Mouse (Mus musculus): ENCODE measurements around the gene Hnrnpdl.

The Hnrnpdl gene

GRCm38 (mm10) chr5:100005896-100006295, 33.6 kb downstream of the Hnrnpdl start:
- DNase-seq (ENCODE audit: extremely low spot score) = no peak

- no peak for DNase-seq (ENCODE audit: extremely low spot score)
Observed at GRCm38 (mm10) chr5:100005431-100005830, 34.0 kb downstream of the Hnrnpdl start.

- no peak for DNase-seq (ENCODE audit: extremely low spot score)
Observed at GRCm38 (mm10) chr5:100003895-100004294, 35.6 kb downstream of the Hnrnpdl start.

GRCm38 (mm10) chr5:100000500-100000899, 39.0 kb downstream of the Hnrnpdl start:
- DNase-seq (ENCODE audit: extremely low spot score) = no peak

- no peak for DNase-seq (ENCODE audit: extremely low spot score)
Observed at GRCm38 (mm10) chr5:100000048-100000447, 39.4 kb downstream of the Hnrnpdl start.

GRCm38 (mm10) chr5:99994680-99995079, 44.8 kb downstream of the Hnrnpdl start:
- no peak for DNase-seq (ENCODE audit: extremely low spot score)

GRCm38 (mm10) chr5:99994166-99994565, 45.3 kb downstream of the Hnrnpdl start:
- DNase-seq (ENCODE audit: extremely low spot score) = no peak
